Mouse (Mus musculus) midbrain, embryonic 13.5 days (tissue): ENCODE results near the gene Snx18. TPM values are rescaled to one million over a fixed set of nuclear protein-coding genes. Genes with fewer than 3 reads are reported as not detected.

Experiments
- ATAC-seq: fragments of 200-750 bp; cut with Nextera tagmentation; 2 replicates; pipeline ENCODE4 v1.8.0; 2017; ENCODE audit warnings: mild to moderate bottlenecking, moderate TSS enrichment, moderate library complexity
- H3K27ac ChIP-seq: fragments of 300-500 bp; sonication (generic); 2 replicates; pipeline ENCODE4 v1.5.1; 2015; ENCODE audit warnings: inconsistent platforms, mild to moderate bottlenecking, moderate library complexity
- H3K27me3 ChIP-seq: fragments of 300-500 bp; sonication (generic); 2 replicates; pipeline ENCODE4 v1.6.1; 2015; ENCODE audit warnings: mild to moderate bottlenecking, inconsistent platforms
- H3K36me3 ChIP-seq: fragments of 300-500 bp; sonication (generic); 2 replicates; pipeline ENCODE4 v1.6.1; 2015; ENCODE audit warnings: mild to moderate bottlenecking, inconsistent platforms
- H3K4me1 ChIP-seq: fragments of 300-500 bp; sonication (generic); replicated peaks from 2 replicates; pipeline ENCODE4 v1.6.1; 2015; ENCODE audit warnings: inconsistent platforms
- H3K4me2 ChIP-seq: fragments of 300-500 bp; sonication (generic); replicated peaks from 2 replicates; pipeline ENCODE4 v1.6.1; 2015; ENCODE audit warnings: moderate library complexity, mild to moderate bottlenecking, inconsistent platforms
- H3K4me3 ChIP-seq: fragments of 300-500 bp; sonication (generic); replicated peaks from 2 replicates; pipeline ENCODE4 v1.5.1; 2015; ENCODE audit warnings: mild to moderate bottlenecking, inconsistent platforms
- H3K9ac ChIP-seq: fragments of 300-500 bp; sonication (generic); replicated peaks from 2 replicates; pipeline ENCODE4 v1.6.1; 2015; ENCODE audit warnings: mild to moderate bottlenecking, inconsistent platforms
- H3K9me3 ChIP-seq: fragments of 300-500 bp; sonication (generic); 2 replicates; pipeline ENCODE4 v1.6.1; 2016; ENCODE audit warnings: mild to moderate bottlenecking, inconsistent platforms
- WGBS: fragments of 180-500 bp; shearing (Covaris S2); methylation state at CpG from one replicate; pipeline ENCODE4 v1.1.7; 2015; 5-methylcytosine and 5-hydroxymethylcytosine counted together
- polyA plus RNA-seq: library from polyadenylated mRNA; unstranded; fragments of >200 nt; fragmentation: Nextera tagmentation; extraction: Ambion mirVana; gene quantifications from 2 replicates; pipeline ENCODE4 v1.2.1, GENCODE M21; 2015

The Snx18 gene
- polyA plus RNA-seq, 1 experiment from 2014 or later = 8.6 TPM

DNA sequence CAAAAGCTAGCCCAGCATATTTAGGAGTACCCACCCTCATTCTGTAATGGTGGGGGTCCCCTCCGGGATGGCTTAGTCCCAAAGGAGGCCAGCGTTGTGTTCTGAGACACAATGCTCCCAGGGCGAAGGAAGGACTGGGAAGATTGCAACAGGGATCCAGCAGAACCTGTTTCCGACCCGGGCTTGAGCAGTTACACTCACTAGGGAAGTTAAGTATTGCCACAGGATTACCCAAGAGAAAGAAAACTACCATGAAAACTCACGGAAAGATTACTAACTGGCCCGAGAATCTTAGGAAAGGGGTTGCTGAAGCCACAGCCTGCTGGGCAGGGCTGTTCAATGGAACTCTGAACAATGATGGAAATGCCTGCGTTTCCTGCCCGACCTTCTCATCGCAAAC lies 4.5 kb downstream of the Snx18 start:
- Histone ChIP-seq H3K27ac (no peak overlapping the region), H3K9me3 (no peaks in the 10 kb centered on the region)
- ATAC-seq = no peak

DNA sequence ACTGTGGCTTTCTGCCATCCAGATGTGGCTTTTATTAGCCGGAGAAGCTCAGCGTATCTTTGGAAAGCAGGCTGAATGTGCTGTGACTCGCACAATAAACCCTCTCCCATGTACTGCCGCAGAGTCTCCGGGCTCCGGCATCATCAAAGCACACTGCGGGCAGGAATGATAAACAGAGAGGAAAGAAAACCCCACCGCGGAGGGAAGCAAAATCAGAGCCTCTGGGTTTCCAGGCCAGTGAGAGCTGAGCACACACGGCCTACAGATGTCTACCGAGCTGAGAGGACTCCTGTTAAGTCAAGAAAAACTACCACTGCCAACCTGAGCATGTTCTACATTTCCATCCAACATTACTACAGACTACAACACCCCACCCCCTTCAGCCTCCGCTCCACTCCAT lies 5.0 kb downstream of the Snx18 start:
- H3K27ac ChIP-seq = no peak overlapping the region
- no peak overlapping the region for H3K9ac ChIP-seq
- H3K4me2 ChIP-seq = peak overlapping the region; percentile 89
- no peaks in the 10 kb centered on the region for H3K27me3 ChIP-seq
- peak overlapping the region; percentile 8; the same call in 1 of the 2 replicates for H3K4me3 ChIP-seq
- H3K36me3 ChIP-seq = no peaks in the 10 kb centered on the region
- no peaks in the 10 kb centered on the region for H3K9me3 ChIP-seq
- 31% methylated on average over 12 of the region's 12 CpGs for WGBS
- H3K4me1 ChIP-seq = peaks cover 80% of the 10 kb centered on the region
- ATAC-seq = no peak

More for the DNA sequence above, 4.5 kb downstream of the Snx18 start:
- Histone ChIP-seq H3K36me3 (no peaks in the 10 kb centered on the region), H3K27me3 (no peaks in the 10 kb centered on the region), H3K4me3 (peak overlapping the region; percentile 86), H3K4me1 (peaks cover 76% of the 10 kb centered on the region), H3K4me2 (peak overlapping the region; percentile 89), H3K9ac (no peak overlapping the region)
- 35% methylated on average over 10 of the region's 10 CpGs for WGBS

DNA sequence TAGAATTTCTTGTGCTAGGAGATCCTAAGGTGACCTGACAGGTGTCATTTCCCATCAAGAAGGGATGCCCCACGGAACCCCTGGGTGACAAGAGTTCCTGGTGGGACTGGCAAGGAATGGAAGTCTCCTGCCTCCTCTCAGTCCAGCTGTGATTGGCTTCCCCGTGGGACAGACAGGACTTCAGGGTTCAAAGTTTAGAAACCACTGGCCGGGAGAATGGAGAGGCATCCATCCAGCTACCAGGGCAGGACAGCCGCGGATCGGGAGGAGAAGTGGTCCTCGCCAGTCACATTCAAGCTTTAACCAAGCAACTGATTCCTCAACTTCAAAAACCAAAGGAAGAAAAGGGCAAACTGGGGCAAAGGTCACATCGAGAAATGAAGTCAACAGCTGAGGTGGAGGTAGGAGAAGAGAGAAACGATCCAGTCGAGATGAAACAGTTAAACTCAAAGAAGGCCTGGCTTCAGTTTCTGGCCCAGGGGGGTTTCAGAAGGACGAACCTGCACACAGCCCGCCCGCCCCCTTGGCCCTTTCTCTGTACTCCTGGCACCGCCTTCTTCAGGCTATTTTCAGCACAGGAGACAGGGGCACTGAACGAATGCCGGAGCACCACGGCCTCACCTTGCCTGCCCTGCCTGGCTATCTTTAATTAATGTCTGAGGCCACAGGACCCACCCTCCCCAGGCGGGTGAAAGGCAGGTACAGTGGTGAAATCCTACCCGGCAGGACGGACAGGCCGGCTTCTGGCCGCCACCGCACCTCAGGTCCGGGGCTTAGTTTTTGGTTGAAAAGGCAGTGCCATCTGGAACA lies 6.0 kb downstream of the Snx18 start:
- Histone ChIP-seq H3K27ac (no peak overlapping the region), H3K27me3 (no peaks in the 10 kb centered on the region), H3K36me3 (no peaks in the 10 kb centered on the region), H3K9ac (peak overlapping the region; percentile 32), H3K4me2 (peak overlapping the region; percentile 89), H3K4me3 (no peak overlapping the region), H3K4me1 (peaks cover 83% of the 10 kb centered on the region), H3K9me3 (no peaks in the 10 kb centered on the region)
- ATAC-seq = no peak
- 80% methylated on average over 24 of the region's 24 CpGs for WGBS

DNA sequence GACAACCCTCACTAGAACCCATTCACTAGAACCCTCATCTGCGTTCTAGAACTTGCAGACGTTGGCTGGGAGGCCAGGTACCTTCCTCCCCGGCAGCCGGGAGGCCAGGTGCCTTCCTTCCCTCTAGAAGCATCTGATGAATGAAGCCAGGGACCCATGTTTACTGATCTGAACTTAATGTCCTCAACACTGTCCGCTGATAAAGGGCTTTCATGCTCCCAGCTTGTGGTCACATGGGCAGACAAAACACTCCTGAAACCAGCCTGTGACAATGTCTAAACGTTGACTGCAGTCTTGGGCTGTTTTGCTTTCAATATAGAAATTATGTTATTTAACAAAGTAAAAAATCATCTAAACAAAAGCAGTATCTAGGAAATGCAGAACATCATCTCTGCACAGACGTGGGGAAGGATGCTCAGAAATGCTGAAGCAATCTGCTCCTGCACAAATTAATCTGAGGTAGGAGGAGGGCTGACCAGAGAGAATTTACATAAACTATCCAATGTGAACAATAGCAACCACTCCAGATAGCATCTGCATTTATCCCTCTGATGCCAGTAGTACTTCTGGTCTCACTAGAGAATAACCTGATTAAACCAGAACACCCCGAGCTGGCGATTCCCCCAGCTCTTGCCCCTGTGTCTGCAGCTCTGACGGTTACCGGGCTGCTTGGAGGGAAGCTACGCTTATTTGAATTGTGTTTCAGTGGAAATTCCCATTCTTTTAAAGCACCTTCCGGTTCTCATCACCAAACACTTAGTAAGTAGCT lies 7.4 kb downstream of the Snx18 start:
- H3K27me3 ChIP-seq = no peaks in the 10 kb centered on the region
- H3K9me3 ChIP-seq = no peaks in the 10 kb centered on the region
- WGBS = 48% methylated on average over 13 of the region's 13 CpGs
- H3K4me2 ChIP-seq = peak overlapping the region; percentile 3; the same call in 1 of the 2 replicates
- H3K9ac ChIP-seq = peak overlapping the region; percentile 21; the same call in 1 of the 2 replicates
- no peak overlapping the region for H3K27ac ChIP-seq
- no peak overlapping the region for H3K4me3 ChIP-seq
- ATAC-seq = no peak
- H3K36me3 ChIP-seq = 0 out of 2 replicates have a peak, but pooled peaks cover 3% of the 10 kb centered on the region
- H3K4me1 ChIP-seq = peaks cover 71% of the 10 kb centered on the region

DNA sequence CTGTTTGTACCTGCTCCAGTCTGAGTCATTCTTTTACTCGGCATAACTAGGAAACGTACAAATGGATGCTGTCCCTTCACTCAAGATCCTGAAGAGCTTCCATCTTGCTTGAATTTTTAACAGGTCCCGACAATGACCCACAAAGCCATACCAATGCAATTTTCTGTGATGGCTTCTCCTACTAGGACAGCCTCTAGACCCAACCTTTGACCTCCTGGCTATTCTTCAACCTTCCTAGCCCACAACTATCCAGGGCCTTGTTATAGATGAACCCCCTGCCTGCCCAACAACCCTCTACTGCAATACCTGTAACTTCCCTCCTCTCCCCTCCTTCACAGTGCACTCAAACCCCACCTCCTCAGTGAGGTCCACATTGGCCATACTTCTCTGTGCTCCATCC lies 8.9 kb downstream of the Snx18 start:
- Histone ChIP-seq H3K27ac (no peak overlapping the region), H3K36me3 (0 out of 2 replicates have a peak, but pooled peaks cover 5% of the 10 kb centered on the region), H3K4me3 (no peak overlapping the region), H3K9me3 (no peaks in the 10 kb centered on the region), H3K27me3 (no peaks in the 10 kb centered on the region), H3K4me2 (no peak overlapping the region), H3K4me1 (peaks cover 62% of the 10 kb centered on the region), H3K9ac (no peak overlapping the region)
- 94% methylated on average over 3 of the region's 3 CpGs for WGBS
- ATAC-seq = no peak

DNA sequence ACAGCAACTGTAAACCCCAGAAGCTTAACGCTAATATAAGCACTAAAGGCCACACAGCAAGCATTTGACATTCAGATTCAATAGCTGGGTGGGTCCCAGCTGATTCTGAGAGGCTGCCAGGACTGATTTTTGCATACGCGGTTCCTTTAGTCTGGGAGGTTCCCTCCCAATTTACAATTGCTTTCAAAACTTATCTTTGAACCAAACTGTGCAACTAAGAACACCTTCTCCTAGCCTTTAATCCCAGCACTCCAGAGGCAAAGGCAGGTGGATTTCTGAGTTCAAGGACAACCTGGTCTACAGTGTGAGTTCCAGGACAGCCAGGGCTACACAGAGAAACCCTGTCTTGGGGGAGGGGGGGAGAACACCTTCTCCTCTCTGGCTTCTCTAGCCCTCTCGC lies 10.5 kb downstream of the Snx18 start:
- no peak for ATAC-seq
- Histone ChIP-seq H3K36me3 (0 out of 2 replicates have a peak, but pooled peaks cover 5% of the 10 kb centered on the region), H3K4me3 (no peak overlapping the region), H3K27ac (no peak overlapping the region), H3K9me3 (no peaks in the 10 kb centered on the region), H3K9ac (no peak overlapping the region), H3K27me3 (no peaks in the 10 kb centered on the region), H3K4me1 (peaks cover 55% of the 10 kb centered on the region), H3K4me2 (no peak overlapping the region)
- 78% methylated on average over 4 of the region's 4 CpGs for WGBS

DNA sequence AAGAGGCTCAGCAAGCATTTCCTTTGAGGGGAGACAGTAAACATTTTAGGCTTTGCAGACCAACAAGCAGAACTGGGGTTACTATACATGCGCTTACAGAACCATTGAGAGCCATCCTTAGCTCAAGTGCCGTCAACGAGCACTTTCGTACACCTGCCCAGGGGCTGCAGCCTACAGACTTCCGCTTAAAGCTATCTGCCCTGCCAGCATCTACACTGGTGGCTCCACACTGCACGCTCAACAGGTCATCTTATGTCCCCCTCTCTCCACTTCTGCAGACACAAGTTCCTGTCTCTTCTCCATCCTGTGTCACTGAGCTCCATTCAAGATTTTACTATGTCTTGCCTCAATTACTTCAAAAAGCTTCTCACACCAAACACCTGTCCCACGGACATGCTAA lies 11.0 kb downstream of the Snx18 start:
- H3K9me3 ChIP-seq = no peaks in the 10 kb centered on the region
- H3K27me3 ChIP-seq = no peaks in the 10 kb centered on the region
- no peak overlapping the region for H3K27ac ChIP-seq
- peaks cover 51% of the 10 kb centered on the region for H3K4me1 ChIP-seq
- H3K4me3 ChIP-seq = no peak overlapping the region
- no peak overlapping the region for H3K4me2 ChIP-seq
- 89% methylated on average over 7 of the region's 7 CpGs for WGBS
- 0 out of 2 replicates have a peak, but pooled peaks cover 5% of the 10 kb centered on the region for H3K36me3 ChIP-seq
- ATAC-seq = no peak
- no peak overlapping the region for H3K9ac ChIP-seq

DNA sequence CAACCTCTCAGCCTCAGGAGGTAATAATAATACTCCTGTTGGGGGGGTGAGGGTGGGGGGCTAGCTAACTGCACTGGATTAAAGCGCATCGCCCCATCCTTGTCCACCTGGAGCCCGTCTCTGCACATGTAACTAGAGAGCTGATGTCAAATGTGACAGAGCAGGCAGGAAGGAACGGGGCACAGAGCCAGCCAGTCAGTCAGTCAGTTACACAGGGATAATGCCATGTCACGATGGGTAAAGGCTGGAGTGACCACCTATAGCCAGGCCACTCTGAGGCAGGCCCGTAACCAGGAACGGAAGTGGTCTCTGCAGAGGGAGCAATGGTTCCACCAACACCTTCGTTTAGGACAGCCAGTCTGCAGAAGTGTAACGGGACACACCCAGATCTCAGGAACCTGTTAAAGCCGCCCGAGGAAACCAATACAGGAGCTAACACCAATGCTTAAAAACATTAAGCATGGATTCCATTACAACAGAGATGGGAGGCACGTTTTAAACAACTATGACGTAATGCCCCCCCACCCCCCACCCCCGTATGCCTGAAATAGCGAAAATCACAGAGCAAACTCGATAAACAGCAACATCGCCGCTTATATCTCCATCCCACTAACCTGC lies 11.5 kb downstream of the Snx18 start:
- no peaks in the 10 kb centered on the region for H3K9me3 ChIP-seq
- ATAC-seq = no peak
- H3K27ac ChIP-seq = no peak overlapping the region
- WGBS = 94% methylated on average over 18 of the region's 18 CpGs
- no peak overlapping the region for H3K4me2 ChIP-seq
- no peaks in the 10 kb centered on the region for H3K27me3 ChIP-seq
- no peak overlapping the region for H3K9ac ChIP-seq
- H3K4me3 ChIP-seq = no peak overlapping the region
- H3K4me1 ChIP-seq = peaks cover 46% of the 10 kb centered on the region
- H3K36me3 ChIP-seq = 0 out of 2 replicates have a peak, but pooled peaks cover 5% of the 10 kb centered on the region

DNA sequence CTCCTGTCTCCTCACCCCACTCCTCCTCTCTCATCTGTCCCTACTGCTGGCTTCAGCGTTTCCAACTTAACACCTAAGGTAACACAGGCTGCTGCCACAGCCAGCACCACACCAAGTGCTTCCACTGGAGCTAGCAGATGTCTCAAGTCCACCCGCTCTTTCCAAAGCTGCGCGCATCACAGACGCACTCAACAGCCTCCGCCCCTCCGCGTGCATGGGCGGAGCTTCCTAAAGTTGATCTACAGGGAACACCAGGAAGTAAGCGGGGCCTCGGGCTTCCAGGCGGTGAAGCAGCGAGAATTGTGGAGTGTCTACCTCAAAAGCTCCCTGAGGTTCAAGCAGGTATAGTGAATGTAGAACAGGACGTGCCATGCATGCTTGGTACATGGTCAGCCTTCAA lies 12.2 kb downstream of the Snx18 start:
- Histone ChIP-seq H3K36me3 (0 out of 2 replicates have a peak, but pooled peaks cover 5% of the 10 kb centered on the region), H3K4me1 (peaks cover 40% of the 10 kb centered on the region), H3K4me3 (no peak overlapping the region), H3K27ac (no peak overlapping the region), H3K4me2 (no peak overlapping the region), H3K9ac (no peak overlapping the region), H3K27me3 (no peaks in the 10 kb centered on the region), H3K9me3 (no peaks in the 10 kb centered on the region)
- ATAC-seq = no peak
- WGBS = 93% methylated on average over 14 of the region's 14 CpGs

DNA sequence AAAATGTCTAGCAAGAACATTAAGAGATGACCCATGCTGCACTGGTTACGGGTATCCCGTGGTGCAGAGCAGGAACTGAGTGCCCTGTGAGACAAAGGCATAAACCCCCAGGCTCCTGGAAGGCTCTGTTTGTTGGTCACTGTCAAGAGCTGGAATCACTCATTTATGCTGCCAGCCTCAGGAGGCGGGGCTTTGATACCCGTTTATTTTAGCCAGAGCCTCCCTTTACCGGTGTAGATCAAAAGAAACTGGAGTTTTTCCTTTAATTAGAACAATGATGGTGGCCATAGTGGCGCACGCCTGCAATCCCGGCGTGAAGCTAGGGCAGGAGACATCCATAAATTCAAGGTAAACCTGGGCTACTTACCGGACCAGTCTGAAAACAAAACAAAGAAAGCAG lies 12.7 kb downstream of the Snx18 start:
- Histone ChIP-seq H3K4me2 (no peak overlapping the region), H3K9ac (no peak overlapping the region), H3K27ac (no peak overlapping the region), H3K4me1 (peaks cover 35% of the 10 kb centered on the region), H3K27me3 (no peaks in the 10 kb centered on the region), H3K9me3 (no peaks in the 10 kb centered on the region), H3K36me3 (0 out of 2 replicates have a peak, but pooled peaks cover 5% of the 10 kb centered on the region), H3K4me3 (no peak overlapping the region)
- WGBS = 96% methylated on average over 10 of the region's 10 CpGs
- no peak for ATAC-seq

DNA sequence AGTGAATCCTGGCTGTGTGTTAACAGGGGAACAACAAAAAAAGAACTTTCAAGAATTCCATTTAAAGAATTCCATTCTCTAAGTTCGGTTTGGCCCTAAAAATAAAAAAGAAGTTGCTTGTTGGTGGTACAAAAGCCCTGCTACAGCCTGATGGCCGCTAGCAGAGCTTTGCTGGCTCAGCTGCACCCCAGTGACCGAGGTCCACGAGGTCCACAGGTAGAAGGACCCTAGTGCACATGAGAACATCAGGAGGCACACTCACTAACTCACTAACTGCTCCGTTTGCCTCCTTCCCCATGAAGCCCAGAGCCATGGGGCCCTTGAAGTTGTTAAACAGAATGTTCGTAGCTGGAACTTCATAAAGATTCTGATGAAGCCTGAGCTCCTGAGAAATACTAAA lies 14.0 kb downstream of the Snx18 start:
- H3K9me3 ChIP-seq = no peaks in the 10 kb centered on the region

More for the DNA sequence above, 14.0 kb downstream of the Snx18 start:
- Histone ChIP-seq H3K4me2 (no peak overlapping the region), H3K27me3 (no peaks in the 10 kb centered on the region), H3K4me1 (peaks cover 28% of the 10 kb centered on the region), H3K4me3 (no peak overlapping the region), H3K36me3 (0 out of 2 replicates have a peak, but pooled peaks cover 5% of the 10 kb centered on the region), H3K9ac (no peak overlapping the region), H3K27ac (no peak overlapping the region)
- 74% methylated on average over 6 of the region's 6 CpGs for WGBS
- no peak for ATAC-seq
